Mouse (Mus musculus): ENCODE results near the gene Ipp. TPM values are rescaled to one million over a fixed set of nuclear protein-coding genes. Genes with fewer than 3 reads are reported as not detected.
A peak's percentile ranks its signal among the peaks of the same experiment; 100 is the strongest.

The Ipp gene
- total and polyA plus RNA-seq, 3 experiments, result 8.4 to 8.8 TPM; not detected in 1

DNA sequence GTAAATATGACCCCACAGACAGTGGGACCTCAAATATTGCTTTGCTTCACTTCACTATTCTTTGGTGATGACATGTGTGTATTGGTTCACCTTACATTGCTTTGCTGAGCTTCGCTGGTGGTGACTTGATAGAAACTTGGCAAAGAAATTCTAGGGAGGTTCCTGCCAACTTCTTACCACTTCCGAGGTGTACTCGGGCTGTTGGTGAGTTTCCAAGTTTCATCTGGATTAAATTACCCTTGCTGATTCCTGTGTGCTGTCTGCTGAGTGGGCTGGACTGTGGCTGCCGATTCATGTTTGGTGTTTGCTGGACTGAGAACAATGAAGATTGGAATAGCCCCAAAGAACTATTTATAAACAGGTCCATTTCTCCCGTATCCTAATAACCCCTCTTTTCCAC lies 13.7 kb upstream of the Ipp start:
- Histone ChIP-seq H3K4me3 (ENCODE audit: control insufficient read depth in 1 of 2, insufficient read depth in 1 of 2, low read depth in 2 of 2, low read length in 2 of 2) (no peak overlapping the region), H3K4me1 (ENCODE audit: control insufficient read depth in 1 of 2, insufficient read depth in 2 of 2, low read length in 2 of 2) (peaks cover 5 to 12% of the 10 kb centered on the region in 2 experiments), H3K27me3 (ENCODE audit: control insufficient read depth in 1 of 2, insufficient read depth in 2 of 2, low read length in 2 of 2) (no peaks in the 10 kb centered on the region), H3K36me3 (ENCODE audit: control insufficient read depth in 1 of 2, insufficient read depth in 2 of 2, low read length in 2 of 2) (peaks cover 0 to 20% of the 10 kb centered on the region in 2 experiments; a peak in 2 of 4 replicates), H3K9me3 (replicated peaks; ENCODE audit: insufficient read depth, low read length) (no peaks in the 10 kb centered on the region), H3K79me2 (ENCODE audit: control insufficient read depth, insufficient read depth, low read length, poor library complexity) (no peaks in the 10 kb centered on the region), H3K9ac (ENCODE audit: control insufficient read depth, low read depth, low read length, poor library complexity, severe bottlenecking) (no peak overlapping the region), H3K27ac (ENCODE audit: control insufficient read depth, low read depth, low read length) (no peak overlapping the region)
- TF ChIP-seq SIN3A (IDR thresholded peaks at IDR 0.05; ENCODE audit: low read length) (no peak), TAL1 (IDR thresholded peaks at IDR 0.05; ENCODE audit: low read length) (no peak), ZKSCAN1 (IDR thresholded peaks at IDR 0.05; ENCODE audit: low read depth, low read length) (no peak), RCOR1 (IDR thresholded peaks at IDR 0.05; ENCODE audit: low read depth, low read length) (no peak), ZC3H11A (IDR thresholded peaks at IDR 0.05; ENCODE audit: low read depth, low read length) (no peak), CTCF (IDR thresholded peaks at IDR 0.05 in 2 of 3, conservative IDR thresholded peaks at IDR 0.05 in 1 of 3; ENCODE audit: control insufficient read depth in 1 of 3, insufficient read depth in 1 of 3, low read depth in 2 of 3, low read length in 3 of 3, poor library complexity in 1 of 3, severe bottlenecking in 1 of 3) (no peak), RAD21 (IDR thresholded peaks at IDR 0.05; ENCODE audit: low read depth, low read length) (no peak), HCFC1 (IDR thresholded peaks at IDR 0.05; ENCODE audit: low read depth, low read length) (no peak), GABPA (IDR thresholded peaks at IDR 0.05; ENCODE audit: low read depth, low read length) (no peak), USF1 (IDR thresholded peaks at IDR 0.05; ENCODE audit: low read depth, low read length) (no peak), TBP (IDR thresholded peaks at IDR 0.05; ENCODE audit: low read depth, low read length) (no peak), NRF1 (IDR thresholded peaks at IDR 0.05; ENCODE audit: insufficient read depth, low read depth, low read length, poor library complexity, severe bottlenecking) (no peak), MYB (IDR thresholded peaks at IDR 0.05; ENCODE audit: low read depth, low read length) (no peak), MAZ (IDR thresholded peaks at IDR 0.05; ENCODE audit: low read depth, low read length) (no peak), EP300 (IDR thresholded peaks at IDR 0.05; ENCODE audit: low read depth in 1 of 2, low read length in 2 of 2) (no peak), MXI1 (IDR thresholded peaks at IDR 0.05; ENCODE audit: low read depth, low read length) (no peak), NELFE (IDR thresholded peaks at IDR 0.05; ENCODE audit: low read depth, low read length) (no peak), UBTF (IDR thresholded peaks at IDR 0.05; ENCODE audit: borderline replicate concordance, insufficient read depth, low read depth, low read length) (no peak), MEF2A (IDR thresholded peaks at IDR 0.05; ENCODE audit: extremely low read depth, insufficient replicate concordance, low read depth, low read length, poor library complexity, severe bottlenecking) (no peak), POLR2A (IDR thresholded peaks at IDR 0.05; ENCODE audit: control insufficient read depth in 1 of 2, insufficient read depth in 1 of 2, low read depth in 1 of 2, low read length in 2 of 2, poor library complexity in 1 of 2) (no peak)
- DNase-seq (ENCODE audit: low read depth, low spot score), result peak; percentile 32

DNA sequence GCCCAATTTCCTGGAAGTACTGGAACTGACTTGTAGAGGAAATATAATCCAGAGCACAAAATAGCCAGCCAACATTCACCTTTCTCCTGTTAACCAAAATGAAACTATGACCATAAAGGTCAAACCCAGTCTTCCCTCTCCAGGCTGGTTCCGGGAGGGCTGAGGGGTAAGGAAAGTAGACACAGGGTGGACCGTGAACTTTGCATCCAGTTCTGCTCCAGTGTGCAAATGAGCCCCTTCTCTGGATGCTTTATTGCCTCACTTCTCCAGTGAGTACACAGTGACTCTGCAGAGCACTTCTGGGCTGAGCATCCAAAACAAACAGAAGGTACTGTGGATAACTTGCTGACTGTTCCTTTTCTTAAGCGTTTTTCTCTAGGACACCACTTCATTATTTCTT lies 7.4 kb upstream of the Ipp start:
- DNase-seq (ENCODE audit: low read depth, low spot score), result no peak
- H3K4me3 ChIP-seq (ENCODE audit: control insufficient read depth in 1 of 2, insufficient read depth in 1 of 2, low read depth in 2 of 2, low read length in 2 of 2), result no peak overlapping the region
- H3K27me3 ChIP-seq (ENCODE audit: control insufficient read depth in 1 of 2, insufficient read depth in 2 of 2, low read length in 2 of 2), result no peaks in the 10 kb centered on the region
- H3K36me3 ChIP-seq (ENCODE audit: control insufficient read depth in 1 of 2, insufficient read depth in 2 of 2, low read length in 2 of 2), result no peaks in the 10 kb centered on the region
- H3K27ac ChIP-seq (ENCODE audit: control insufficient read depth, low read depth, low read length), result no peak overlapping the region
- no peaks in the 10 kb centered on the region for H3K79me2 ChIP-seq (ENCODE audit: control insufficient read depth, insufficient read depth, low read length, poor library complexity)
- TF ChIP-seq NRF1 (IDR thresholded peaks at IDR 0.05; ENCODE audit: insufficient read depth, low read depth, low read length, poor library complexity, severe bottlenecking), result no peak
- TF ChIP-seq ELF1 (IDR thresholded peaks at IDR 0.05; ENCODE audit: low read depth, low read length), result no peak
- TF ChIP-seq ZMIZ1 (IDR thresholded peaks at IDR 0.05; ENCODE audit: low read depth, low read length), result no peak
- TF ChIP-seq EP300 (IDR thresholded peaks at IDR 0.05; ENCODE audit: low read depth in 1 of 2, low read length in 2 of 2), result no peak
- no peak for TF ChIP-seq CHD1 (IDR thresholded peaks at IDR 0.05; ENCODE audit: low read depth, low read length)
- no peak for TF ChIP-seq TAL1 (IDR thresholded peaks at IDR 0.05; ENCODE audit: low read length)
- TF ChIP-seq USF2 (IDR thresholded peaks at IDR 0.05; ENCODE audit: borderline replicate concordance in 1 of 2, insufficient read depth in 1 of 2, low read depth in 1 of 2, low read length in 2 of 2), result no peak
- TF ChIP-seq MAZ (IDR thresholded peaks at IDR 0.05; ENCODE audit: low read depth, low read length), result no peak
- TF ChIP-seq CHD2 (IDR thresholded peaks at IDR 0.05; ENCODE audit: low read length), result no peak
- TF ChIP-seq MEF2A (IDR thresholded peaks at IDR 0.05; ENCODE audit: extremely low read depth, insufficient replicate concordance, low read depth, low read length, poor library complexity, severe bottlenecking), result no peak
- no peaks in the 10 kb centered on the region for H3K4me1 ChIP-seq (ENCODE audit: control insufficient read depth in 1 of 2, insufficient read depth in 2 of 2, low read length in 2 of 2)
- H3K9ac ChIP-seq (ENCODE audit: control insufficient read depth, low read depth, low read length, poor library complexity, severe bottlenecking), result no peak overlapping the region
- H3K9me3 ChIP-seq (replicated peaks; ENCODE audit: insufficient read depth, low read length), result no peaks in the 10 kb centered on the region
